Mouse (Mus musculus): ENCODE results near the gene Vamp1. TPM values are rescaled to one million over a fixed set of nuclear protein-coding genes. Genes with fewer than 3 reads are reported as not detected.

Gene Vamp1
- polyA plus RNA-seq, 1 experiment = 0.69 TPM

GRCm38 (mm10) chr6:125284250-125284649 is 68.9 kb downstream of the Vamp1 start:
- Histone ChIP-seq H3ac (ENCODE audit: control insufficient read depth, insufficient read length, low read depth) (no peak overlapping the region), H3K79me2 (ENCODE audit: control insufficient read depth, insufficient read depth) (no peaks in the 10 kb centered on the region), H3K4me3 (ENCODE audit: insufficient read depth, poor library complexity, severe bottlenecking) (no peak overlapping the region), H3K27me3 (ENCODE audit: control insufficient read depth, insufficient read depth, insufficient read length) (peaks cover 3% of the 10 kb centered on the region), H3K36me3 (ENCODE audit: control insufficient read depth, insufficient read depth) (no peaks in the 10 kb centered on the region), H3K79me3 (ENCODE audit: low read depth) (no peaks in the 10 kb centered on the region)
- TF ChIP-seq USF1 (IDR thresholded peaks at IDR 0.05; ENCODE audit: low read depth) (peak; percentile 3), MAX (IDR thresholded peaks at IDR 0.05) (no peak), CTCF (IDR thresholded peaks at IDR 0.05; ENCODE audit: control insufficient read depth, insufficient read depth, insufficient read length) (no peak), MYOD1 (IDR thresholded peaks at IDR 0.05; ENCODE audit: control insufficient read depth, insufficient read length, low read depth) (no peak), MYOG (IDR thresholded peaks at IDR 0.05; ENCODE audit: control insufficient read depth, extremely low read depth, insufficient read length) (no peak)

- no peaks in the 10 kb centered on the region for H3K36me3 ChIP-seq (ENCODE audit: control insufficient read depth, insufficient read depth)
- no peaks in the 10 kb centered on the region for H3K79me2 ChIP-seq (ENCODE audit: control insufficient read depth, insufficient read depth)
- no peak overlapping the region for H3K4me3 ChIP-seq (ENCODE audit: insufficient read depth, poor library complexity, severe bottlenecking)
- peaks cover 3% of the 10 kb centered on the region for H3K27me3 ChIP-seq (ENCODE audit: control insufficient read depth, insufficient read depth, insufficient read length)
- TF ChIP-seq FOSL1 (IDR thresholded peaks at IDR 0.05; ENCODE audit: insufficient read depth, low read length, poor library complexity, severe bottlenecking) (no peak), MAX (IDR thresholded peaks at IDR 0.05) (no peak), MYOG (IDR thresholded peaks at IDR 0.05; ENCODE audit: control insufficient read depth, extremely low read depth, insufficient read length) (no peak), MYOD1 (IDR thresholded peaks at IDR 0.05; ENCODE audit: control insufficient read depth, insufficient read length, low read depth) (no peak), CEBPB (IDR thresholded peaks at IDR 0.05; ENCODE audit: low read depth) (no peak), USF1 (IDR thresholded peaks at IDR 0.05; ENCODE audit: low read depth) (no peak), CTCF (IDR thresholded peaks at IDR 0.05; ENCODE audit: control insufficient read depth, insufficient read depth, insufficient read length) (no peak)
- H3ac ChIP-seq (ENCODE audit: control insufficient read depth, insufficient read length, low read depth) = no peak overlapping the region
- H3K79me3 ChIP-seq (ENCODE audit: low read depth) = no peaks in the 10 kb centered on the region
Measured at GRCm38 (mm10) chr6:125284751-125285150, 69.4 kb downstream of the Vamp1 start.

GRCm38 (mm10) chr6:125285890-125286289 is 70.5 kb downstream of the Vamp1 start, which contains the start of gene Tuba3a:
TSS of gene Tuba3a (minus strand) at chr6:125286042.
- no peaks in the 10 kb centered on the region for H3K36me3 ChIP-seq (ENCODE audit: control insufficient read depth, insufficient read depth)

GRCm38 (mm10) chr6:125286944-125287343 is 71.6 kb downstream of the Vamp1 start:
- Histone ChIP-seq H3K4me3 (ENCODE audit: insufficient read depth, poor library complexity, severe bottlenecking) (no peak overlapping the region), H3K27me3 (ENCODE audit: control insufficient read depth, insufficient read depth, insufficient read length) (peaks cover 3% of the 10 kb centered on the region), H3ac (ENCODE audit: control insufficient read depth, insufficient read length, low read depth) (no peak overlapping the region), H3K36me3 (ENCODE audit: control insufficient read depth, insufficient read depth) (no peaks in the 10 kb centered on the region), H3K79me3 (ENCODE audit: low read depth) (no peaks in the 10 kb centered on the region), H3K79me2 (ENCODE audit: control insufficient read depth, insufficient read depth) (no peaks in the 10 kb centered on the region)
- TF ChIP-seq USF1 (IDR thresholded peaks at IDR 0.05; ENCODE audit: low read depth) (no peak), MYOG (IDR thresholded peaks at IDR 0.05; ENCODE audit: control insufficient read depth, extremely low read depth, insufficient read length) (no peak)

More at GRCm38 (mm10) chr6:125285890-125286289, 70.5 kb downstream of the Vamp1 start, which contains the start of gene Tuba3a:
- TF ChIP-seq USF1 (IDR thresholded peaks at IDR 0.05; ENCODE audit: low read depth) = no peak
- no peak for TF ChIP-seq MYOG (IDR thresholded peaks at IDR 0.05; ENCODE audit: control insufficient read depth, extremely low read depth, insufficient read length)
- no peak within 1 kb of the TSS for H3ac ChIP-seq (ENCODE audit: control insufficient read depth, insufficient read length, low read depth)
- no peaks in the 10 kb centered on the region for H3K79me2 ChIP-seq (ENCODE audit: control insufficient read depth, insufficient read depth)
- no peak within 1 kb of the TSS for H3K4me3 ChIP-seq (ENCODE audit: insufficient read depth, poor library complexity, severe bottlenecking)
- H3K27me3 ChIP-seq (ENCODE audit: control insufficient read depth, insufficient read depth, insufficient read length) = peaks cover 3% of the 10 kb centered on the region
- H3K79me3 ChIP-seq (ENCODE audit: low read depth) = no peaks in the 10 kb centered on the region

GRCm38 (mm10) chr6:125288730-125289129 is 73.4 kb downstream of the Vamp1 start:
- Histone ChIP-seq H3K36me3 (ENCODE audit: control insufficient read depth, insufficient read depth) (no peaks in the 10 kb centered on the region), H3K79me2 (ENCODE audit: control insufficient read depth, insufficient read depth) (no peaks in the 10 kb centered on the region), H3K27me3 (ENCODE audit: control insufficient read depth, insufficient read depth, insufficient read length) (peaks cover 3% of the 10 kb centered on the region), H3K79me3 (ENCODE audit: low read depth) (no peaks in the 10 kb centered on the region), H3ac (ENCODE audit: control insufficient read depth, insufficient read length, low read depth) (no peak overlapping the region), H3K4me3 (ENCODE audit: insufficient read depth, poor library complexity, severe bottlenecking) (no peak overlapping the region)
- TF ChIP-seq USF1 (IDR thresholded peaks at IDR 0.05; ENCODE audit: low read depth) (no peak), MAX (IDR thresholded peaks at IDR 0.05) (no peak), CTCF (IDR thresholded peaks at IDR 0.05; ENCODE audit: control insufficient read depth, insufficient read depth, insufficient read length) (no peak), CEBPB (IDR thresholded peaks at IDR 0.05; ENCODE audit: low read depth) (no peak), MYOG (IDR thresholded peaks at IDR 0.05; ENCODE audit: control insufficient read depth, extremely low read depth, insufficient read length) (no peak), MYOD1 (IDR thresholded peaks at IDR 0.05; ENCODE audit: control insufficient read depth, insufficient read length, low read depth) (no peak), FOSL1 (IDR thresholded peaks at IDR 0.05; ENCODE audit: insufficient read depth, low read length, poor library complexity, severe bottlenecking) (no peak)

GRCm38 (mm10) chr6:125291329-125291728 is 76.0 kb downstream of the Vamp1 start:
- Histone ChIP-seq H3K79me2 (ENCODE audit: control insufficient read depth, insufficient read depth) (no peaks in the 10 kb centered on the region), H3K79me3 (ENCODE audit: low read depth) (no peaks in the 10 kb centered on the region), H3K36me3 (ENCODE audit: control insufficient read depth, insufficient read depth) (no peaks in the 10 kb centered on the region), H3K4me3 (ENCODE audit: insufficient read depth, poor library complexity, severe bottlenecking) (no peak overlapping the region), H3K27me3 (ENCODE audit: control insufficient read depth, insufficient read depth, insufficient read length) (peaks cover 3% of the 10 kb centered on the region), H3ac (ENCODE audit: control insufficient read depth, insufficient read length, low read depth) (no peak overlapping the region)
- TF ChIP-seq CEBPB (IDR thresholded peaks at IDR 0.05; ENCODE audit: low read depth) (no peak), FOSL1 (IDR thresholded peaks at IDR 0.05; ENCODE audit: insufficient read depth, low read length, poor library complexity, severe bottlenecking) (no peak), CTCF (IDR thresholded peaks at IDR 0.05; ENCODE audit: control insufficient read depth, insufficient read depth, insufficient read length) (no peak), USF1 (IDR thresholded peaks at IDR 0.05; ENCODE audit: low read depth) (no peak), MYOG (IDR thresholded peaks at IDR 0.05; ENCODE audit: control insufficient read depth, extremely low read depth, insufficient read length) (no peak), MAX (IDR thresholded peaks at IDR 0.05) (no peak), MYOD1 (IDR thresholded peaks at IDR 0.05; ENCODE audit: control insufficient read depth, insufficient read length, low read depth) (no peak)
